Mouse (Mus musculus) kidney, postnatal 25 days (tissue): ENCODE measurements around the gene C8b.

Experiments used
- DNase-seq, 2 experiments: peaks; one replicate each; pipeline ENCODE4 v3.0.0; 2021; ENCODE audit warnings: mixed read lengths in 2 of 2

Gene C8b

DNA sequence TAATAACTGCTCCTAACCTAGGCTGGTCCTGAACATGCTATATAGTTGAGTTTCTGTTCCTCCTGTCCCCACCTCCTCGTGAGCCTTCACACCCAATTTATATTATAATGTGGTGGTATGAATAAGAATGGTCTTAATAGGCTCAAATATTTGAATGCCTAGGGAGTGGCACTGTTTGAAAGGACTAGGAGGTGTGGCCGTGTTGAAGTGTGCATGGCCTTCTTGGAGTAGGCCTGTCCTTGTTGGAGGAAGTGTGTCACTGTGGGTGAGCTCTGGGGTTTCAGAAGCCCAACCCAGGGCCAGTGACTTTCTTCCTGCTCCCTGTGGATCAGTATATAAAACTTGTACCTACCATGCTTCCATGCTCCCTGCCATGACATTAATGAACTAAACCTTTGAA, 47.5 kb downstream of the C8b start:
- DNase-seq = no peak

DNA sequence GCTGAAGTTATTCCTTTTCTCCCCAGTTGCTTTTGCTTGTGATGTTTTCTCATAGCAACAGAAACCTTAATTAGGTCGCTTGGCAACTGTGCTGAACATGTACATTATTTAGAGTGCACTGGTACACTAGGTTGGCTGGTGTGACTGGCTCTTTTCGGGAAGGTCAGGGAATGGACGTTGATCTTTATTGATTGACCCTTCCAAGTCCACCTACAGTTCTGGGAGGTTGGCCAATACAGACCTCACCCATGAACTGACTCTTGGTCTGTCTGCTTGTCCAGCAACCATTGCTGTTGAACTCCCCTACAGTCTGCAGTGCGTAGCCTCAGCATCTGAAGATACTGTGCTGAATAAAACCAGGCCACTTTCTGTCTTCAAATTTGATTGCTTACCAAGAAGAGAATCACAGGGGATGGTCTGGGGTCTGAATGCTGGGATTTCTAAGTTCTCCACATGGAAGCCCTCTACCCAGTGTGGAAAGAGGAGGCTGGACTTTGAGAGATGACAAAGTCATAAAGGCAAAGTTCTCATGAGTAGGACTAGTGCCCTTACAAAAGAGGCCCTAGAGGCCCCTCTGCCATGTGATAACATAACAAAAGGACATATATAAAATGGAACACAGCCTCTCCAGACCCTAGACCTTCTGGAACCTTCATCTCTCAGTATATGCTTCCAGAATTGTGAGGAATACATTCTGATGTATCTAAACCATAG, 50.6 kb downstream of the C8b start:
- DNase-seq = no peak

DNA sequence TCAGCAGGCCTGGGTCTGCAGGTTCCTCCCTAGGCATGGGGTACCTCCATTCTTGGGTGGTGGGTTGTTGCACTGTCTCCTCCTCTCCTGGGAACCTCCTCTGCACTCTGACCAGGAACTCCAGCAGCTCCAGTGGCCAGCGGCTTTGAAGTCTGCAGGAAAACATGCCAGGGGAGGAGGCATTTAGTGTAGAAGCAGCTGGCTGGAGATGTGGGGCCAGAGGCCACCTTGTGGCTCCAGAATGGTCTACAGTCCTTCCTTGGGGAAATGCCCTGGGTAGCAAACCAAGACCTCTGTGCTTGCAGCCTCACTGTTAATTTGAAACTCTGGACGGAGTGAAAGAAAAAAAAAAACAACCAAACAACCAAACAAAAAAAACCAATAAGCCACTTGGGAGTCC, 51.4 kb downstream of the C8b start:
- no peak for DNase-seq

DNA sequence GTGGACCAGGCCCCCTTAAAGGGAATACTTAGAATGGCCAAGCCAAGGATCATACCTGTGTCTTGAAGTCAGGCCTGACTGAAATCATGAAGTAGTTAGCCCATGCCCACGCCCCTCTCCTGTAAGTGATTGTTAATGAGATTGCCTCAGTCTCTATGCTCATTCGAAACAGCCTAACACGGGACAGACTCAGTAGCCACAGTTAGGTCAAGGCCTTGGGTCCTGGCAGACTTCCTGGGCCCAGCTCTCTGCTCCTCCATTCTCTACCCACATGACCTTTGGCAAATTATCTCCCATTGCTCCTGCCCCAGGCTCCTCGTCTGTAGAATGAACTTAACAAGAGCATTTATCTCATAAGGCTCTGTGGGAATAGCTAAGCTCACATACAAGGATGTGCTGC, 52.9 kb downstream of the C8b start:
- DNase-seq = no peak

DNA sequence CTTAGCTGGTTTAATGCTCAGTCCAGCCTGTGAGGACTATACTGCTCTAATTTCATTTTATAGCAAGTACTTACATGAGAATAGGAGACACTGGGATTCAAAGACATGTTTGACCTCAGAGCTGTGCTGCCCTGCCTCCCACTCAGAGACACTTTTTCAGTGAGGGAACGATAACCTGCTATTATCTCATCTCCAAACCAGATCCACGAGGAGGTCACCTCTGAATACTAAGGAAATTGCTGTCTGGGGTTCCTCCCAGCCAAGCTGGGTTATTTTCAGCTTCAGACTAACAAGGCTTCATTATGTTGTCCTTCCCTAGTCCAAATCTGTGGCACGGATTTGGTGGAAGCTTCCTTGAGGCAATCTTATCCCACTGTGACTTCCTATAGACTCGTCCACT, 53.8 kb downstream of the C8b start:
- DNase-seq = no peak

DNA sequence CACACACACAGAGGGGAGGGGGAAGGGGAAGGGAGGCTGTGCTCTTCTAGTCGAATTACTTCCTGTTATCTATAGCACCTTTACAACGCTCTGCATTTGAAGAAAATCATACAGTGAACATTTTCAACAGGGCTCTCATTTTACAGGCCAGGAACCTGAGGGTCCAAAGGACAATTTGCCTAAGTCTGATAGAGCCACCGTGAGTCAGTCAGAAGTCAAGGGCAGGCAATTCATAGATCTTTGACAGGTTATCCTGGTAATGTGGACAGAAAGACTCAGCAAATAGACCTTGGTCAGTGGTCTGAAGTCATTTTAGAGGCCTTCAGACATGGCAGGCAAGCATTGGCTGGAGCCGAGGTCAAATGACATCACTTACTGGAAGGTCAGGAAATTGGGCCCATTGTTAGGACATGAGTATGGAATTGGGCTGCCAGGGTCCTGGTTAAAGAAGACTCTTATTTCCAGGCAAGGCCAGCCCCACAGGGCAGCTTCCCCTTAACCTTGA, 57.5 kb downstream of the C8b start:
- DNase-seq = no peak

DNA sequence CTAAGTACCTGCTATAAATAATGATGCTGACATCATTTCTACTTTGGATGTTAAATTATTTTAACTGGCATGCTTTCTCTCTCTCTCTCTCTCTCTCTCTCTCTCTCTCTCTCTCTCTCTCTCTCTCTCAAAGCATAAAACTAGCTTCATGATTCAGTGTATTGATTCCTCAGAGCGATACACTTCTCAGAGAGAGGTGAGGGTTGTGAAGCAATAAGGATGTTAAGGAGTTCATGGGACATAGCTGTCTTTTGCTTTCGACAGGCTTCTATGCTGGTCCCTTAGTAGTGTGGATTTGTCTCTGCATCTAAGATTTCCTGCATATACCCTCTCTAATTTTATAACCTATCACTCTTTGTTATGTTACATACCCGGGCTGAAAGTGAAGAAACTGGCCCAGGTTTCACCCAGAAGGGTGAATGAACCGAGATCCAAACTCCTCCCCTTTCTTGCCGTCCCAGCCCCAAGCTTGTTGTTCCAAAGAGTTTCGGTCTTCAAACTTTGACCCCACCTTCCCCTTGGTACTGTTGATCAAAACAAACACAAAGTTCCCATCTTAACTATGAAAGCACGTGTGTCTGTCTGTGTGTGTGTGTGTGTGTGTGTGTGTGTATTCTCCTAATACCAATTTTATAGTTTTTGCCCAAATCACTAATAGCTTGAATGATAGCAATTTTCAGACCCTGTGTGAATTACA, 58.4 kb downstream of the C8b start:
- peak; percentile 67 to 77 for DNase-seq

DNA sequence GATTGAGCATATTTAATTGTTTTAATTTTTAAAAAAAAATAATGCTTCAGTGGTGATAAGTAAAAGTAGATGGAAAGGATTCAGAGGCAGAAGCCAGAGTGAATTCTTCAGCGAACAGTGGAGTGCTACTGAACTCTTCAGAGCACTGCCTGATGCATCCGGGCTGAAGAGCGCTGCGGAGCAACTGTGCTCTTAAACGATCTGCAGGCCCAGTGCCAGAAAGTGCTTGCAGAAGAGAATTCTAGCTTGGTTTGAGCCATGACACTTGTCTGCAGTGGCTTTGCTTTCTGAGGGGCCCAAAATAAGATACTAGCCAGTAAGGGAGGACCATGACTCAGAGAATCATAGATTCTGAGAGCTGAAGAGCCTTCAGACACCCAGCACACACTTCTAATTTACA, 62.8 kb downstream of the C8b start:
- DNase-seq = no peak

DNA sequence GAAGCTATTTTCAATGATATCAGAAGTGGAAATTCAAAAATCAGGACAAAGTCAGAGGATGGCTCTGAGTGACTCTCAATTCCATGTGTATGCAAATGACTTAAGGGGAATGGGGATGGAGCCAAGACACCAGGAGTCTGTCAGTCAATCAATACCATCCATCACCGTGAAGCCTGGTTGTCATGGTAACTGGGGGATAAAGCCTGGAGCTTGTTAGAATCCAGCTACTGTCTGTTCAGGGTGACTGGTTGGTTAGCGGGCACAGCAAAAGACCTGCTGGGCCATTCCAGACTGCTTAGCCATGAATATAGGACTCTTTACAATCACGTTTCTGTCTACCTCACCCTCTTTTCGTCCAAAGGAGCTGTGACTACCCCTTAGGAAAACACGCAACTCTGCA, 69.0 kb downstream of the C8b start:
- no peak for DNase-seq

DNA sequence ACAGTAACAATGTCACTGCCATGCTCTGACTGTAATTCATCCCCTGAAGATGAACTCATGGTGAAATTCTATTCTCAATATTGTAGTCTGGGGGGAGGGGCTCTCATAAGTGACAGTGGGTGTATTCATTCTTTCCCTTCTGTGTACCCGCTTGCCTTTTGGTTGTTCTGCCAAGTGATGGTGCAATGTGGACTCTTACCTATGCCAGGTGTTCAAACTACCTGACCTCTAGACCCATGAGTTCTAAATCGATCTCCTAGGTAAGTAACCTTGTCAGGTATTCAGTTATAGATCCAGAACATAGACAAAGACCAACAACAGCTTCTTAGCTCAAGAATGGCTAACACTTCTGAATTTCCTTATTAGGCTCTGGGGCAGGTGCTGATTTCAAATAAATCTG, 72.2 kb downstream of the C8b start:
- no peak for DNase-seq

DNA sequence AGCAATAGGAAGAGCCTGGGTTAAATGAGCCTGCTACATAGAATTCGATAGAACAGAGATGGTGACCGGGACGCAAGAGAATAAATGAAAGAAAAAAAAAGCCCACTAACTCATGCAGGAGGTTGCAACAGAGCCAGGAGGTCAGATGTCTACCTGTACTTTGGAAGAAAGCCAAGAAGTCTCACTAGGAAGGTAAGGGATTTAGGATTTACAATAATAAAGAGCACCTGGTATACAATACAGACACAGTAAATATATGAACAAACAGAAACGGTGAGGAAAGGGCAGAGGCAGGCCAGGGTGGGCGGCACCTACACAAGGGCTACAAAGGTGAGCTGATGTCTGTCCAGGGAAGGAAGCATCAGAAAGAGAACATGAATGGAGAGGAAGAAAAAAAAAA, 76.1 kb downstream of the C8b start:
- no peak for DNase-seq

DNA sequence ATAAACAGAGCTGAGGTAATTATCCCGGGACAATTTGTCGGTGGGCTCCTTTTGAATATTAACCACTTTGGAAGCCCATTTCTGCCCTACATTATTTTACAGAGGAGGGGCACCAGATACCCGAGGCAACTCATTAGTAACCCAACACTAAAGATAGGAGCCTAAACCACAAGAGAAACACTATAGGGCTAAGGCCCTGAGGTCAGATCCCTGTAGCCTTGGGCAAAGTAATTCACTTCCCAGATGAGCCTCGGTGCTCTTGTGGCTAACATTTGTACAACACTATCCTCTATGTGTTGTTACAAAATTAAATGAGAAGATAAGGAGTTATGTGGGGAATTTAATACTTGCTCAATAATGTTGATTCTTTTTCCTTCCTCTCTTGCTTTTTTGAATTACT, 77.4 kb downstream of the C8b start:
- no peak for DNase-seq
